Mouse (Mus musculus) forebrain, embryonic 14.5 days (tissue): Measurements from ENCODE around the gene Olfr666. TPM values are rescaled to one million over a fixed set of nuclear protein-coding genes. Genes with fewer than 3 reads are reported as not detected.
"Not testable (repeated sequence)": the region's sequence is repeated elsewhere in the genome, so short reads cannot be mapped to it uniquely, and the experiment has no call there.

Experiments
- ATAC-seq: fragments of 200-750 bp; cut with Nextera tagmentation; 2 replicates; pipeline ENCODE4 v1.8.0; 2017; ENCODE audit warnings: mild to moderate bottlenecking, moderate library complexity
- DNase-seq: peaks from one replicate; pipeline ENCODE4 v3.0.0-alpha.2; 2015; ENCODE audit warnings: low spot score
- H3K27ac ChIP-seq: fragments of 300-500 bp; sonication (generic); 2 replicates; pipeline ENCODE4 v1.5.1; 2014; ENCODE audit warnings: low read depth, mild to moderate bottlenecking, control low read depth, low read length, moderate library complexity
- H3K27me3 ChIP-seq: fragments of 300-500 bp; sonication (generic); replicated peaks from 2 replicates; pipeline ENCODE4 v1.6.1; 2014; ENCODE audit warnings: low read length, control low read depth, mixed read lengths; ENCODE audit not compliant: control insufficient read depth, insufficient read depth
- H3K36me3 ChIP-seq: fragments of 300-500 bp; sonication (generic); 2 replicates; pipeline ENCODE4 v1.6.1; 2014; ENCODE audit warnings: low read length, control low read depth; ENCODE audit not compliant: control insufficient read depth, insufficient read depth
- H3K4me1 ChIP-seq: fragments of 300-500 bp; sonication (generic); 2 replicates; pipeline ENCODE4 v1.6.1; 2014; ENCODE audit warnings: antibody characterized with exemption, low read length, control low read depth; ENCODE audit not compliant: control insufficient read depth, insufficient read depth
- H3K4me2 ChIP-seq: fragments of 300-500 bp; sonication (generic); 2 replicates; pipeline ENCODE4 v1.6.1; 2014; ENCODE audit warnings: mild to moderate bottlenecking, control low read depth, low read length
- H3K4me3 ChIP-seq: fragments of 300-500 bp; sonication (generic); 2 replicates; pipeline ENCODE4 v1.5.1; 2014; ENCODE audit warnings: low read depth, low read length, control low read depth
- H3K9ac ChIP-seq: fragments of 300-500 bp; sonication (generic); 2 replicates; pipeline ENCODE4 v1.6.1; 2014; ENCODE audit warnings: mild to moderate bottlenecking, low read length, control low read depth, moderate library complexity
- H3K9me3 ChIP-seq: fragments of 300-500 bp; sonication (generic); replicated peaks from 2 replicates; pipeline ENCODE4 v1.6.1; 2016; ENCODE audit warnings: low read length, control low read depth, mixed read lengths; ENCODE audit not compliant: control insufficient read depth
- WGBS: fragments of 180-500 bp; shearing (Covaris S2); extraction: QIAGEN DNeasy Blood & Tissue Kit; methylation state at CpG from one replicate; pipeline ENCODE4 v1.1.7; 2014; 5-methylcytosine and 5-hydroxymethylcytosine counted together
- polyA plus RNA-seq: library from polyadenylated mRNA; unstranded; fragments of >200 nt; fragmentation: Nextera tagmentation; extraction: Ambion mirVana; gene quantifications from 2 replicates; pipeline ENCODE4 v1.2.1, GENCODE M21; 2014

The Olfr666 gene
- polyA plus RNA-seq, 1 experiment from 2014 or later, result not detected

DNA sequence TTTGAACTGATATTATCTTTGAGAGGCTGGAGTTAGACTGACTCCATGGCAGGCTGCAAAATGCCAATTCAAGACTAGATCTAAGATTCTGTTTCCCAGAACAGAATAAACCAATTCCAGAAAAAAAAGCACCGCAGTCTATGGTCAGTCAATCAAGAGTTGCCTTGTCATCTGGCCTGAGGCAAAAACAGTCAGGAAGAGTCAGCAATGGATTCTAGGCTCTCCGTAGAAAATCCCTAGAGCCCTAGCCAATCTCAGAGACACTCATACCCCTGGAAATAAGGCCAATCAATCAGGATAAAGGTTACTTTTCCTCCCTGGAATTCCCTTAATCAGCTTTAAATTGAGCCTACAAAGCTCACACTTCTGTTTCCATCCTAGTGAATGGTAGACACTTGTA, 44.2 kb downstream of the Olfr666 start:
- H3K4me2 ChIP-seq, H3K4me3 ChIP-seq, H3K9ac ChIP-seq, H3K27me3 ChIP-seq, H3K27ac ChIP-seq, H3K9me3 ChIP-seq, H3K4me1 ChIP-seq, DNase-seq, ATAC-seq, H3K36me3 ChIP-seq: not testable (repeated sequence)
- WGBS, result 72% methylated on average over 2 of the region's 2 CpGs

GRCm38 (mm10) chr7:104843731-104844287, 51.9 kb downstream of the Olfr666 start:
- Histone ChIP-seq H3K27me3 (no peaks in the 10 kb centered on the region), H3K4me1 (no peaks in the 10 kb centered on the region), H3K9ac (no peak overlapping the region), H3K27ac (no peak overlapping the region), H3K36me3 (no peaks in the 10 kb centered on the region), H3K4me2 (no peak overlapping the region), H3K9me3 (no peaks in the 10 kb centered on the region), H3K4me3 (no peak overlapping the region)
- WGBS, result 90% methylated on average over 1 of the region's 1 CpGs
- ATAC-seq (no peak), DNase-seq (no peak)

- Histone ChIP-seq H3K36me3 (no peaks in the 10 kb centered on the region), H3K4me1 (no peaks in the 10 kb centered on the region), H3K9me3 (no peaks in the 10 kb centered on the region), H3K27ac (no peak within 1 kb of the TSS), H3K4me2 (no peak within 1 kb of the TSS), H3K9ac (no peak within 1 kb of the TSS), H3K4me3 (no peak within 1 kb of the TSS), H3K27me3 (no peaks in the 10 kb centered on the region)
- WGBS, result 57% methylated on average over 1 of the region's 1 CpGs
- ATAC-seq, result no peak
- DNase-seq, result no peak
These were observed 53.2 kb downstream of the Olfr666 start, which contains the start of gene Usp17lb for GRCm38 (mm10) chr7:104842503-104842902. Usp17lb (minus strand) TSS chr7:104842603.

Other genes with a start within 250 kb of the Olfr666 start
- gene Olfr658, start 248.6 kb downstream of the Olfr666 start, polyA plus RNA-seq, result 0.08 and 0.21 TPM in 2 replicates
- not detected in 2 replicates for gene Olfr659, start 229.2 kb downstream of the Olfr666 start, polyA plus RNA-seq
- not detected in 2 replicates for gene Olfr661, start 209.5 kb downstream of the Olfr666 start, polyA plus RNA-seq
- gene Usp17le, start 118.5 kb downstream of the Olfr666 start, polyA plus RNA-seq, result not detected in 2 replicates
- not detected in 2 replicates for gene Usp17lb, start 53.3 kb downstream of the Olfr666 start, polyA plus RNA-seq
- gene Usp17la, start 38.9 kb downstream of the Olfr666 start, polyA plus RNA-seq, result not detected in 2 replicates
- not detected in 2 replicates for gene Olfr665, start 17.9 kb downstream of the Olfr666 start, polyA plus RNA-seq
- not detected in 2 replicates for gene Olfr667, start 25.5 kb upstream of the Olfr666 start, polyA plus RNA-seq
- not detected in 2 replicates for gene Olfr668, start 32.1 kb upstream of the Olfr666 start, polyA plus RNA-seq
- gene Olfr669, start 38.3 kb upstream of the Olfr666 start, polyA plus RNA-seq, result not detected in 2 replicates
- gene Olfr670, start 66.7 kb upstream of the Olfr666 start, polyA plus RNA-seq, result not detected in 2 replicates
- not detected in 2 replicates for gene Olfr671, start 83.2 kb upstream of the Olfr666 start, polyA plus RNA-seq
- not detected in 2 replicates for gene Olfr672, start 106.1 kb upstream of the Olfr666 start, polyA plus RNA-seq
- gene Olfr675, start 132.5 kb upstream of the Olfr666 start, polyA plus RNA-seq, result not detected in 2 replicates
- not detected in 2 replicates for gene Olfr676, start 136.7 kb upstream of the Olfr666 start, polyA plus RNA-seq
- gene Olfr677, start 155.4 kb upstream of the Olfr666 start, polyA plus RNA-seq, result not detected in 2 replicates
- not detected in 2 replicates for gene Olfr678, start 168.5 kb upstream of the Olfr666 start, polyA plus RNA-seq
- gene Olfr679, start 185.3 kb upstream of the Olfr666 start, polyA plus RNA-seq, result not detected in 2 replicates
- not detected in 2 replicates for gene Olfr680-ps1, start 196.9 kb upstream of the Olfr666 start, polyA plus RNA-seq
- gene Olfr681, start 220.9 kb upstream of the Olfr666 start, polyA plus RNA-seq, result not detected in 2 replicates